In genomic region chr7:66305714-66306198, GRCm38 (mm10) we compare ENCODE assay signal across 22 mouse cellular contexts. TPM values are rescaled to one million over a fixed set of nuclear protein-coding genes. Genes with fewer than 3 reads are reported as not detected.
DNase-seq lines count a peak whose midpoint lies in the region; ATAC-seq and TF ChIP-seq lines count a peak whose summit lies in the region.
"Had no signal": no experiment of that assay in that cellular context is flagged by ENCODE, and none has a peak within 500 bp of the region (broad histone marks: within the 10 kb centered on the region; RNA-seq: fewer than 3 reads in every experiment).

No protein-coding gene starts in this region.

- DNase-seq in gastrocnemius, adult 2 months = no peak
- no peak for DNase-seq in gastrocnemius, adult 8-10 months (ENCODE audit: low spot score in 2 of 2)
- no peak for DNase-seq in hindbrain, embryonic 11.5 days (ENCODE audit: low spot score)
- no peak for DNase-seq in lung, postnatal 0 days (ENCODE audit: low spot score)
- DNase-seq in lung, postnatal 4 days = no peak
- DNase-seq in heart, postnatal 0 days (ENCODE audit: low spot score) = no peak
- DNase-seq: adrenal gland, adult 2 months; cerebellum, adult 11 months; cerebellum, postnatal 14 days; liver; liver, postnatal 0 days; thymus, postnatal 14 days had no signal

- 83% methylated on average over 16 of the region's 16 CpGs for WGBS in hindbrain, embryonic 13.5 days
- WGBS in hindbrain, embryonic 11.5 days = 87% methylated on average over 16 of the region's 16 CpGs
- WGBS in lung, postnatal 0 days = 66% methylated on average over 16 of the region's 16 CpGs
- WGBS in heart, postnatal 0 days = 80% methylated on average over 16 of the region's 16 CpGs

- no peaks in the 10 kb centered on the region for H3K9me3 ChIP-seq in hindbrain, embryonic 13.5 days
- H3K9me3 ChIP-seq in hindbrain, embryonic 11.5 days (ENCODE audit: control insufficient read depth, low read length) = no peaks in the 10 kb centered on the region
- H3K9me3 ChIP-seq in lung, postnatal 0 days (ENCODE audit: low read length) = no peaks in the 10 kb centered on the region
- H3K9me3 ChIP-seq in heart, postnatal 0 days (replicated peaks; ENCODE audit: control insufficient read depth, low read length) = no peaks in the 10 kb centered on the region
- H3K9me3 ChIP-seq: intestine, embryonic 15.5 days had no signal

- no peak for TF ChIP-seq CTCF in gastrocnemius, adult 2 months (IDR thresholded peaks at IDR 0.05)
- TF ChIP-seq CTCF in lung, postnatal 0 days (IDR thresholded peaks at IDR 0.05) = no peak
- no peak for TF ChIP-seq CTCF in heart, postnatal 0 days (IDR thresholded peaks at IDR 0.05; ENCODE audit: low read depth)

- H3K9ac ChIP-seq in hindbrain, embryonic 13.5 days = no peak overlapping the region
- H3K9ac ChIP-seq in hindbrain, embryonic 11.5 days (ENCODE audit: low read depth, low read length) = no peak overlapping the region
- no peak overlapping the region for H3K9ac ChIP-seq in lung, postnatal 0 days (replicated peaks; ENCODE audit: low read depth)
- no peak overlapping the region for H3K9ac ChIP-seq in heart, postnatal 0 days (replicated peaks; ENCODE audit: low read depth, low read length)
- H3K9ac ChIP-seq: intestine, embryonic 15.5 days; liver, postnatal 0 days had no signal

- no peak overlapping the region for H3K4me2 ChIP-seq in hindbrain, embryonic 13.5 days
- no peak overlapping the region for H3K4me2 ChIP-seq in hindbrain, embryonic 11.5 days (replicated peaks; ENCODE audit: low read depth, low read length)
- H3K4me2 ChIP-seq in lung, postnatal 0 days (replicated peaks; ENCODE audit: low read depth, low read length) = no peak overlapping the region
- H3K4me2 ChIP-seq in heart, postnatal 0 days (ENCODE audit: low read depth, low read length) = no peak overlapping the region
- H3K4me2 ChIP-seq: intestine, embryonic 15.5 days had no signal

- H3K27ac ChIP-seq in gastrocnemius, adult 2 months = peak overlapping the region; percentile 3; the same call in 1 of the 2 replicates
- 0 out of 2 replicates have a peak overlapping the region, but pooled peaks have one; percentile 37 for H3K27ac ChIP-seq in hindbrain, embryonic 13.5 days
- H3K27ac ChIP-seq in hindbrain, embryonic 11.5 days (ENCODE audit: low read depth, low read length) = no peak overlapping the region
- 0 out of 2 replicates have a peak overlapping the region, but pooled peaks have one; percentile 20 for H3K27ac ChIP-seq in lung, postnatal 0 days (ENCODE audit: low read length)
- peak overlapping the region; percentile 63 for H3K27ac ChIP-seq in heart, postnatal 0 days (ENCODE audit: low read depth)
- H3K27ac ChIP-seq: intestine, embryonic 15.5 days had no signal

- no peak for ATAC-seq in hindbrain, embryonic 13.5 days (ENCODE audit: low FRiP score)
- ATAC-seq in hindbrain, embryonic 11.5 days (ENCODE audit: low FRiP score) = no peak
- no peak for ATAC-seq in lung, postnatal 0 days
- no peak for ATAC-seq in heart, postnatal 0 days (ENCODE audit: insufficient read depth, low read depth)
- ATAC-seq: forebrain, embryonic 14.5 days; intestine, embryonic 15.5 days; liver, postnatal 0 days had no signal

- no peaks in the 10 kb centered on the region for H3K27me3 ChIP-seq in hindbrain, embryonic 13.5 days
- H3K27me3 ChIP-seq in hindbrain, embryonic 11.5 days (ENCODE audit: control insufficient read depth, insufficient read depth, low read length) = no peaks in the 10 kb centered on the region
- H3K27me3 ChIP-seq in lung, postnatal 0 days (replicated peaks; ENCODE audit: insufficient read depth, low read length) = no peaks in the 10 kb centered on the region
- no peaks in the 10 kb centered on the region for H3K27me3 ChIP-seq in heart, postnatal 0 days (ENCODE audit: control insufficient read depth, insufficient read depth, low read length)
- H3K27me3 ChIP-seq: CH12.LX; intestine, embryonic 15.5 days had no signal

- no peak for TF ChIP-seq EP300 in lung, postnatal 0 days (IDR thresholded peaks at IDR 0.05)
- no peak for TF ChIP-seq EP300 in heart, postnatal 0 days (IDR thresholded peaks at IDR 0.05; ENCODE audit: low read depth)

- intact Hi-C loops in gastrocnemius, adult 2 months (cut with DNase I) = loop anchor here (5.0 kb wide), 1 partner anchor 357 kb away; no protein-coding TSS in a partner anchor

- no peaks in the 10 kb centered on the region for H3K36me3 ChIP-seq in hindbrain, embryonic 13.5 days
- no peaks in the 10 kb centered on the region for H3K36me3 ChIP-seq in hindbrain, embryonic 11.5 days (ENCODE audit: control insufficient read depth, insufficient read depth, low read length)
- peaks cover 4% of the 10 kb centered on the region; the same call in 1 of the 2 replicates for H3K36me3 ChIP-seq in lung, postnatal 0 days (ENCODE audit: insufficient read depth, low read length)
- H3K36me3 ChIP-seq in heart, postnatal 0 days (replicated peaks; ENCODE audit: control insufficient read depth, insufficient read depth, low read length) = peaks cover 14% of the 10 kb centered on the region

- peaks cover 8% of the 10 kb centered on the region; the same call in 1 of the 2 replicates for H3K4me1 ChIP-seq in hindbrain, embryonic 13.5 days (replicated peaks)
- H3K4me1 ChIP-seq in hindbrain, embryonic 11.5 days (replicated peaks; ENCODE audit: control insufficient read depth, insufficient read depth, low read length) = no peaks in the 10 kb centered on the region
- H3K4me1 ChIP-seq in lung, postnatal 0 days (ENCODE audit: insufficient read depth, low read depth, low read length) = peaks cover 20% of the 10 kb centered on the region; the same call in 1 of the 2 replicates
- H3K4me1 ChIP-seq in heart, postnatal 0 days (ENCODE audit: control insufficient read depth, insufficient read depth) = peaks cover 9% of the 10 kb centered on the region

- no peak overlapping the region for H3K4me3 ChIP-seq in gastrocnemius, adult 2 months
- no peak overlapping the region for H3K4me3 ChIP-seq in hindbrain, embryonic 13.5 days
- H3K4me3 ChIP-seq in hindbrain, embryonic 11.5 days (ENCODE audit: low read depth, low read length) = no peak overlapping the region
- H3K4me3 ChIP-seq in lung, postnatal 0 days (ENCODE audit: low read depth, low read length) = no peak overlapping the region
- no peak overlapping the region for H3K4me3 ChIP-seq in heart, postnatal 0 days (ENCODE audit: low read depth, low read length)
- H3K4me3 ChIP-seq: intestine, embryonic 15.5 days had no signal

RNA-seq across cellular contexts. Expression of gene Gm10974, which starts 59.9 kb away (rescaled TPM):
- total RNA-seq in gastrocnemius, adult 2 months (2021) = not detected
- not detected for total RNA-seq in gastrocnemius, adult 8-10 months (2022)
- polyA plus RNA-seq in hindbrain, embryonic 13.5 days (2015; fragmentation: Nextera tagmentation; extraction: Ambion mirVana) = not detected in 2 replicates
- polyA plus RNA-seq in hindbrain, embryonic 11.5 days (2014; fragmentation: Nextera tagmentation; extraction: Ambion mirVana) = not detected in 2 replicates
- polyA plus RNA-seq in lung, postnatal 0 days (2015; fragmentation: Nextera tagmentation; extraction: Ambion mirVana) = not detected in 2 replicates
- total RNA-seq in heart, postnatal 0 days (2014; rRNA removed; ENCODE audit: low replicate concordance) = not detected in 2 replicates
- polyA plus RNA-seq in heart, postnatal 0 days (2015; fragmentation: Nextera tagmentation; extraction: Ambion mirVana) = not detected in 2 replicates
- total RNA-seq: adrenal gland, adult 2 months; CH12.LX; granulocyte monocyte progenitor cell, adult 5-6 weeks; layer of hippocampus, postnatal 14 days; left cerebral cortex, postnatal 14 days had no signal
- polyA plus RNA-seq: adrenal gland, adult 2 months; forebrain, embryonic 14.5 days; intestine, embryonic 15.5 days; kidney, embryonic 14.5 days; large intestine, adult 2 months; liver, postnatal 0 days; neural tube, embryonic 14.5 days had no signal
